Mouse (Mus musculus) liver, embryonic 14 days (tissue): ENCODE data around the gene Gatm. TPM values are rescaled to one million over a fixed set of nuclear protein-coding genes. Genes with fewer than 3 reads are reported as not detected.

Experiments used
- polyA plus RNA-seq: library from polyadenylated mRNA; depleted of rRNA; stranded (reverse); fragments of >200 nt; gene quantifications from 2 replicates; pipeline ENCODE4 v1.2.3, GENCODE M21; 2012; rRNA removed

Gatm gene
- polyA plus RNA-seq, result 12.4 and 15.7 TPM in 2 replicates

GRCm38 (mm10) chr2:122610746-122611653 is at the start of gene Gatm:
Gatm (minus strand) TSS chr2:122611303.

GRCm38 (mm10) chr2:122636686-122637085 is 25.6 kb upstream of the Gatm start, which contains the start of gene AA467197:
AA467197 (plus strand) TSS chr2:122636986.

Other genes with a start within 250 kb of the Gatm start
- gene Shf, start 242.1 kb downstream of the Gatm start, polyA plus RNA-seq, result 5.5 and 6.2 TPM in 2 replicates
- gene Slc28a2, start 184.8 kb downstream of the Gatm start, polyA plus RNA-seq, result 0.27 and 0.61 TPM in 2 replicates
- not detected in 2 replicates for gene Gm14085, start 126.4 kb downstream of the Gatm start, polyA plus RNA-seq
- 0.16 and 0.31 TPM in 2 replicates for gene AA467197, start 25.7 kb upstream of the Gatm start, polyA plus RNA-seq
- 0.95 and 1.0 TPM in 2 replicates for gene Slc30a4, start 91.4 kb upstream of the Gatm start, polyA plus RNA-seq
- 7.6 and 8.6 TPM in 2 replicates for gene Bloc1s6, start 127.2 kb upstream of the Gatm start, polyA plus RNA-seq
- gene Sqor, start 153.9 kb upstream of the Gatm start, polyA plus RNA-seq, result 1.5 and 1.9 TPM in 2 replicates